Mouse (Mus musculus): ENCODE results near the gene Lypd5. TPM values are rescaled to one million over a fixed set of nuclear protein-coding genes. Genes with fewer than 3 reads are reported as not detected.

Gene Lypd5
- polyA plus RNA-seq, 1 experiment from 2014 or later, result not detected

GRCm38 (mm10) chr7:24333304-24333986 is 15.6 kb upstream of the Lypd5 start, which contains the start of gene Tescl:
TSS of gene Tescl (minus strand) at chr7:24333936.
- H3K27ac ChIP-seq (ENCODE audit: low read depth, low read length), result no peak within 1 kb of the TSS
- H3K27me3 ChIP-seq (replicated peaks; ENCODE audit: control insufficient read depth, insufficient read depth, low read length), result peaks cover 27% of the 10 kb centered on the region; the same call in 1 of the 2 replicates
- 41% methylated on average over 49 of the region's 49 CpGs for WGBS
- H3K4me1 ChIP-seq (replicated peaks; ENCODE audit: control insufficient read depth, insufficient read depth, low read length), result no peaks in the 10 kb centered on the region
- no peak within 1 kb of the TSS for H3K4me2 ChIP-seq (replicated peaks; ENCODE audit: low read depth)
- ATAC-seq, result no peak
- no peak within 1 kb of the TSS for H3K4me3 ChIP-seq (ENCODE audit: low read depth, low read length)
- H3K36me3 ChIP-seq (ENCODE audit: control insufficient read depth, insufficient read depth), result no peaks in the 10 kb centered on the region
- no peak for TF ChIP-seq CTCF (IDR thresholded peaks at IDR 0.05; ENCODE audit: low read depth)
- H3K9ac ChIP-seq (ENCODE audit: low read depth, low read length), result no peak within 1 kb of the TSS
- no peaks in the 10 kb centered on the region for H3K9me3 ChIP-seq (ENCODE audit: control insufficient read depth)

- ATAC-seq, result no peak
- Histone ChIP-seq H3K27ac (ENCODE audit: low read depth, low read length) (no peak overlapping the region), H3K9ac (ENCODE audit: low read depth, low read length) (no peak overlapping the region), H3K9me3 (ENCODE audit: control insufficient read depth) (no peaks in the 10 kb centered on the region), H3K36me3 (ENCODE audit: control insufficient read depth, insufficient read depth) (no peaks in the 10 kb centered on the region), H3K27me3 (replicated peaks; ENCODE audit: control insufficient read depth, insufficient read depth, low read length) (peaks cover 15% of the 10 kb centered on the region; the same call in 1 of the 2 replicates), H3K4me3 (ENCODE audit: low read depth, low read length) (no peak overlapping the region), H3K4me2 (replicated peaks; ENCODE audit: low read depth) (no peak overlapping the region), H3K4me1 (replicated peaks; ENCODE audit: control insufficient read depth, insufficient read depth, low read length) (no peaks in the 10 kb centered on the region)
- WGBS, result 9% methylated on average over 5 of the region's 5 CpGs
- peak; percentile 81 for TF ChIP-seq CTCF (IDR thresholded peaks at IDR 0.05; ENCODE audit: low read depth)
These were observed 13.2 kb upstream of the Lypd5 start for GRCm38 (mm10) chr7:24335699-24336309.

- ATAC-seq, result no peak
- Histone ChIP-seq H3K4me3 (ENCODE audit: low read depth, low read length) (no peak overlapping the region), H3K4me1 (replicated peaks; ENCODE audit: control insufficient read depth, insufficient read depth, low read length) (no peaks in the 10 kb centered on the region), H3K9ac (ENCODE audit: low read depth, low read length) (no peak overlapping the region), H3K4me2 (replicated peaks; ENCODE audit: low read depth) (no peak overlapping the region), H3K9me3 (ENCODE audit: control insufficient read depth) (no peaks in the 10 kb centered on the region), H3K27me3 (replicated peaks; ENCODE audit: control insufficient read depth, insufficient read depth, low read length) (peaks cover 6% of the 10 kb centered on the region; the same call in 1 of the 2 replicates), H3K36me3 (ENCODE audit: control insufficient read depth, insufficient read depth) (no peaks in the 10 kb centered on the region), H3K27ac (ENCODE audit: low read depth, low read length) (no peak overlapping the region)
- peak; percentile 23; the same call in 1 of the 2 replicates for TF ChIP-seq CTCF (IDR thresholded peaks at IDR 0.05; ENCODE audit: low read depth)
- WGBS, result 32% methylated on average over 2 of the region's 2 CpGs
These were observed 10.8 kb upstream of the Lypd5 start for GRCm38 (mm10) chr7:24338241-24338640.

- no peaks in the 10 kb centered on the region for H3K4me1 ChIP-seq (replicated peaks; ENCODE audit: control insufficient read depth, insufficient read depth, low read length)
- ATAC-seq, result no peak
- no peak overlapping the region for H3K4me3 ChIP-seq (ENCODE audit: low read depth, low read length)
- no peak for TF ChIP-seq CTCF (IDR thresholded peaks at IDR 0.05; ENCODE audit: low read depth)
- no peak overlapping the region for H3K27ac ChIP-seq (ENCODE audit: low read depth, low read length)
- no peak overlapping the region for H3K4me2 ChIP-seq (replicated peaks; ENCODE audit: low read depth)
- 67% methylated on average over 7 of the region's 7 CpGs for WGBS
- H3K9ac ChIP-seq (ENCODE audit: low read depth, low read length), result no peak overlapping the region
- H3K9me3 ChIP-seq (ENCODE audit: control insufficient read depth), result no peaks in the 10 kb centered on the region
- no peaks in the 10 kb centered on the region for H3K36me3 ChIP-seq (ENCODE audit: control insufficient read depth, insufficient read depth)
- H3K27me3 ChIP-seq (replicated peaks; ENCODE audit: control insufficient read depth, insufficient read depth, low read length), result no peaks in the 10 kb centered on the region
These were observed 5.2 kb upstream of the Lypd5 start for GRCm38 (mm10) chr7:24343701-24344272.

- WGBS, result 74% methylated on average over 5 of the region's 5 CpGs
- H3K27ac ChIP-seq (ENCODE audit: low read depth, low read length), result no peak overlapping the region
- TF ChIP-seq CTCF (IDR thresholded peaks at IDR 0.05; ENCODE audit: low read depth), result peak; percentile 22; the same call in 1 of the 2 replicates
- no peaks in the 10 kb centered on the region for H3K27me3 ChIP-seq (replicated peaks; ENCODE audit: control insufficient read depth, insufficient read depth, low read length)
- no peak overlapping the region for H3K9ac ChIP-seq (ENCODE audit: low read depth, low read length)
- no peak for ATAC-seq
- no peaks in the 10 kb centered on the region for H3K4me1 ChIP-seq (replicated peaks; ENCODE audit: control insufficient read depth, insufficient read depth, low read length)
- no peaks in the 10 kb centered on the region for H3K9me3 ChIP-seq (ENCODE audit: control insufficient read depth)
- H3K4me2 ChIP-seq (replicated peaks; ENCODE audit: low read depth), result no peak overlapping the region
- H3K4me3 ChIP-seq (ENCODE audit: low read depth, low read length), result no peak overlapping the region
- H3K36me3 ChIP-seq (ENCODE audit: control insufficient read depth, insufficient read depth), result no peaks in the 10 kb centered on the region
These were observed 2.6 kb upstream of the Lypd5 start for GRCm38 (mm10) chr7:24346444-24346843.

- ATAC-seq, result no peak
- no peak for TF ChIP-seq CTCF (IDR thresholded peaks at IDR 0.05; ENCODE audit: low read depth)
- H3K9ac ChIP-seq (ENCODE audit: low read depth, low read length), result no peak overlapping the region
- H3K4me3 ChIP-seq (ENCODE audit: low read depth, low read length), result no peak overlapping the region
- no peaks in the 10 kb centered on the region for H3K4me1 ChIP-seq (replicated peaks; ENCODE audit: control insufficient read depth, insufficient read depth, low read length)
- H3K27me3 ChIP-seq (replicated peaks; ENCODE audit: control insufficient read depth, insufficient read depth, low read length), result no peaks in the 10 kb centered on the region
- no peak overlapping the region for H3K4me2 ChIP-seq (replicated peaks; ENCODE audit: low read depth)
- WGBS, result 76% methylated on average over 6 of the region's 6 CpGs
- no peaks in the 10 kb centered on the region for H3K36me3 ChIP-seq (ENCODE audit: control insufficient read depth, insufficient read depth)
- no peak overlapping the region for H3K27ac ChIP-seq (ENCODE audit: low read depth, low read length)
- H3K9me3 ChIP-seq (ENCODE audit: control insufficient read depth), result no peaks in the 10 kb centered on the region
These were observed 6.7 kb downstream of the Lypd5 start for GRCm38 (mm10) chr7:24355646-24356045.

Data from intestine, postnatal 0 days (tissue).